Mouse (Mus musculus): Measurements from ENCODE around the gene Nol4l. TPM values are rescaled to one million over a fixed set of nuclear protein-coding genes. Genes with fewer than 3 reads are reported as not detected.

The Nol4l gene
- polyA plus RNA-seq, 1 experiment from 2014 or later, result 25.6 TPM

GRCm38 (mm10) chr2:153443434-153444240, 86.1 kb downstream of the Nol4l start:
- WGBS, result under 1% methylated on average over 55 of the region's 59 CpGs
- Histone ChIP-seq H3K9me3 (no peaks in the 10 kb centered on the region), H3K4me3 (replicated peaks) (peak overlapping the region; percentile 98), H3K4me1 (replicated peaks) (peaks cover 45% of the 10 kb centered on the region), H3K4me2 (replicated peaks) (peak overlapping the region; percentile 99), H3K27me3 (replicated peaks) (no peaks in the 10 kb centered on the region), H3K36me3 (no peaks in the 10 kb centered on the region), H3K27ac (peak overlapping the region; percentile 98), H3K9ac (peak overlapping the region; percentile 95)
- ATAC-seq, result peak; percentile 46

DNA sequence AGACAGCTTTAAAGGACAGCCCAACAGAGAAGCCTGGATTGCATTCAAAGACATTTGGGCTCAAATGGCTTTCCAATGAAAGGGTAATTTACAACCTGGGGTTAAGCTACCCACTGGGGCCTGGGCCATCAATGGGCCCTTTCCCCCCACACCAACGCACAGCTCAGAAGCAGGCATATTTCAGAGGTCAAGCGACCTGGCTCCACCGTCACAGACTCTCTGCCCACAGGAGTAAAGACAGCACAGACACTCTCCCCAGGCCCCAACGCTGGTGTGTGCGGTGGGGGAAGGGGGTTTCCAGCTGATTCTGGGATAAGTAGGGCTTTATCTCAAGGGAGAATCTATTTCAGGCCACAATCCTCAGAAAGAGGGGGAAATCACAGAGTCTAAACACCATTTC, 87.1 kb downstream of the Nol4l start:
- Histone ChIP-seq H3K27me3 (replicated peaks) (no peaks in the 10 kb centered on the region), H3K4me2 (replicated peaks) (peak overlapping the region; percentile 99), H3K36me3 (no peaks in the 10 kb centered on the region), H3K4me1 (replicated peaks) (peaks cover 54% of the 10 kb centered on the region), H3K9me3 (no peaks in the 10 kb centered on the region), H3K4me3 (replicated peaks) (peak overlapping the region; percentile 98), H3K27ac (peak overlapping the region; percentile 98), H3K9ac (peak overlapping the region; percentile 95)
- no peak for ATAC-seq
- 19% methylated on average over 5 of the region's 5 CpGs for WGBS

DNA sequence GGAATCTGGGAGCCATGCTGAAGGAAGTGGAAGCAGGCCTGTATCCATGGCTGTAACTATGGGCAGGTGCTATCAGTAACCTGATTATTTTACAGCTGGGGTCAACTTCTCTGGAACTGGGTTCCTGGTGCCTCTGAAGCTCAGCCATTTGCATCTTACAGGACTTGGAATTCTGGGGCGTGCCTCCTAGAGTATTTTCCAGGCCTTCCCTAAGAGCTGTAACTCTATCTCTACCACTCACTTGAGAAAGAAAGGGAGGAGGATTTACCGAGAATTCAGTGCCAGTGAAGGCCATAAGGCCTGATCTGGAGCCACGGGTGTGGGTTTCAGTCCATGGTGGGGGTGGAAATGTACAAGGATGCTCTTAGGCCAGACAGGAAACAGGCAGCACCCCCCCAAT, 88.5 kb downstream of the Nol4l start:
- Histone ChIP-seq H3K36me3 (no peaks in the 10 kb centered on the region), H3K4me3 (replicated peaks) (peak overlapping the region; percentile 98), H3K9me3 (no peaks in the 10 kb centered on the region), H3K27me3 (replicated peaks) (no peaks in the 10 kb centered on the region), H3K9ac (peak overlapping the region; percentile 95), H3K4me2 (replicated peaks) (peak overlapping the region; percentile 99), H3K4me1 (replicated peaks) (peaks cover 63% of the 10 kb centered on the region), H3K27ac (peak overlapping the region; percentile 98)
- ATAC-seq, result no peak
- 12% methylated on average over 3 of the region's 3 CpGs for WGBS

DNA sequence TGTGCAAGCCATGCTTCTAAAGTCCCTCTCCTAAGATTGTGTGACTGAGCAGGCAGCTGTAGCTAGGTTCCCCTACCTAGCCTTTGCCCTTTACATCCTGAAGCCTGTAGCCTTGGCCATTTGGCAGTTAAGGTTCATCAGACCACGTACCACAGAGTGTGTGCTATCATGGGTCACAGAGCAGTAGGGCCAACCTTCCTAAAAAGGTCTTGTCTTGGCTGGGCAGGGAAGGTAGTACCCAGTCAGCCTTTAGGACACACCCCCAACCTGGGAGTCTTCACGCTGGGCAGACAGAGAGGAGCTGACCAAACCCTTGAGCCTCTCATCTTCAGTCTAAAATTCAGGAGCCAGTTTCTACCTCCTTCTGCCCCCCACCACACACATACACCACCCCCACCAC, 89.0 kb downstream of the Nol4l start:
- H3K4me2 ChIP-seq (replicated peaks), result peak overlapping the region; percentile 99
- no peaks in the 10 kb centered on the region for H3K27me3 ChIP-seq (replicated peaks)
- peak overlapping the region; percentile 98 for H3K4me3 ChIP-seq (replicated peaks)
- H3K9me3 ChIP-seq, result no peaks in the 10 kb centered on the region
- H3K9ac ChIP-seq, result 0 out of 2 replicates have a peak overlapping the region, but pooled peaks have one; percentile 95
- H3K27ac ChIP-seq, result peak overlapping the region; percentile 98
- peaks cover 65% of the 10 kb centered on the region for H3K4me1 ChIP-seq (replicated peaks)
- 0 out of 2 replicates have a peak, but pooled peaks cover 3% of the 10 kb centered on the region for H3K36me3 ChIP-seq
- WGBS, result 32% methylated on average over 2 of the region's 2 CpGs
- ATAC-seq, result no peak

DNA sequence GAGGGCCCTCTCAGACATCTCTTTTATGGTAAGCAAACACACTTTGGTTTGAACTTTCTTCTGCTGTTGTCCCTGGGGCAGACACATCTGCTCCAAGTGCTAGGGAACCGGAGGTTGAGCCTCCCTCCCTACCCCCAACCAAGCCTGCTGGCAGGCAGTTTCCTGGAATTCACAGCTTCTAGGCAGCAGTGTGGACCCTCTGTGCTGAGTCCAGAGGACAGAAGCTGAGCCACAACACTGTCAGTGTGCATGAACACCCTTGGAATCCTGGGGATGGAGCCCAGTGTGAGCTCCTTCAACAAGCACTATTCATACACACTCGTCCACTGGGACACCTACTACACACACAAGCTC, 92.5 kb downstream of the Nol4l start:
- H3K4me2 ChIP-seq (replicated peaks), result peak overlapping the region; percentile 50
- 18% methylated on average over 2 of the region's 2 CpGs for WGBS
- H3K27me3 ChIP-seq (replicated peaks), result no peaks in the 10 kb centered on the region
- peak overlapping the region; percentile 86 for H3K27ac ChIP-seq
- 0 out of 2 replicates have a peak, but pooled peaks cover 3% of the 10 kb centered on the region for H3K36me3 ChIP-seq
- peak; percentile 36 for ATAC-seq
- H3K9ac ChIP-seq, result peak overlapping the region; percentile 31
- peaks cover 92% of the 10 kb centered on the region for H3K4me1 ChIP-seq (replicated peaks)
- H3K9me3 ChIP-seq, result no peaks in the 10 kb centered on the region
- 0 out of 2 replicates have a peak overlapping the region, but pooled peaks have one; percentile 0 for H3K4me3 ChIP-seq (replicated peaks)

DNA sequence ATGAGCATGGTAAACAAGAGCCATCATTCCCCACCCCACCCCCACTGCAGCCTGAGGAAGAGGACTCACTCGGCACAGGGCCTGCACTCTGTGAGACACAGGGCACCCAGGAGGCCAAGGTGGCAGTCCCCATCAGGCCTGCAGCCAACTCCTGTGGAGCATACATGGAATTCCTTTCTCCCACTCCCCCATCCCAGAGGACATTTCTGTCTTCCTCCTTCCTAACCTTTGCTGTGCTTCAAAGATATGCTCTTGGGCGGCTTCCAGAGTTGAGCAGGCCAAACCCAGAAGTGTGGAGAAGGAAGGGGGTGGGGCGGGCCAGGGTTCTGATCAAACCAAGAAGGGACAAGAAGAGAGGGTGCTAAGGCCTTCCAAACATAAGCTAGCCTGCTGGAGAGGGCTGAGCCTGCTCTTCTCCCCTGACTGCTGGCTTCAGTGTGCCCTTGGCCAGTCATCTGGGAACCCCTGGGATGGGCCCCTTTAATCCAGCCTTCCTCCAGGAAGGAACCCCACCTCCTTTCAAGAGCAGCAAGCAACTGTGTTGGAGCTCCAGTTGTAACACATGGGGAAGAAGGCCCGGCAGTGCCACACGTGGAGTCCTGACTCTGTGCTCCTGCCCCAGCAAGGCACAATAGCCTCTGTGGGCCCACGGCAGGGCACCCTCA, 93.0 kb downstream of the Nol4l start:
- H3K4me2 ChIP-seq (replicated peaks), result peak overlapping the region; percentile 50
- H3K36me3 ChIP-seq, result peaks cover 5% of the 10 kb centered on the region
- peak; percentile 42 for ATAC-seq
- 8% methylated on average over 6 of the region's 6 CpGs for WGBS
- peak overlapping the region; percentile 31 for H3K9ac ChIP-seq
- H3K27me3 ChIP-seq (replicated peaks), result no peaks in the 10 kb centered on the region
- peak overlapping the region; percentile 6; the same call in 1 of the 2 replicates for H3K4me3 ChIP-seq (replicated peaks)
- peaks cover 92% of the 10 kb centered on the region for H3K4me1 ChIP-seq (replicated peaks)
- peak overlapping the region; percentile 86 for H3K27ac ChIP-seq
- no peaks in the 10 kb centered on the region for H3K9me3 ChIP-seq

DNA sequence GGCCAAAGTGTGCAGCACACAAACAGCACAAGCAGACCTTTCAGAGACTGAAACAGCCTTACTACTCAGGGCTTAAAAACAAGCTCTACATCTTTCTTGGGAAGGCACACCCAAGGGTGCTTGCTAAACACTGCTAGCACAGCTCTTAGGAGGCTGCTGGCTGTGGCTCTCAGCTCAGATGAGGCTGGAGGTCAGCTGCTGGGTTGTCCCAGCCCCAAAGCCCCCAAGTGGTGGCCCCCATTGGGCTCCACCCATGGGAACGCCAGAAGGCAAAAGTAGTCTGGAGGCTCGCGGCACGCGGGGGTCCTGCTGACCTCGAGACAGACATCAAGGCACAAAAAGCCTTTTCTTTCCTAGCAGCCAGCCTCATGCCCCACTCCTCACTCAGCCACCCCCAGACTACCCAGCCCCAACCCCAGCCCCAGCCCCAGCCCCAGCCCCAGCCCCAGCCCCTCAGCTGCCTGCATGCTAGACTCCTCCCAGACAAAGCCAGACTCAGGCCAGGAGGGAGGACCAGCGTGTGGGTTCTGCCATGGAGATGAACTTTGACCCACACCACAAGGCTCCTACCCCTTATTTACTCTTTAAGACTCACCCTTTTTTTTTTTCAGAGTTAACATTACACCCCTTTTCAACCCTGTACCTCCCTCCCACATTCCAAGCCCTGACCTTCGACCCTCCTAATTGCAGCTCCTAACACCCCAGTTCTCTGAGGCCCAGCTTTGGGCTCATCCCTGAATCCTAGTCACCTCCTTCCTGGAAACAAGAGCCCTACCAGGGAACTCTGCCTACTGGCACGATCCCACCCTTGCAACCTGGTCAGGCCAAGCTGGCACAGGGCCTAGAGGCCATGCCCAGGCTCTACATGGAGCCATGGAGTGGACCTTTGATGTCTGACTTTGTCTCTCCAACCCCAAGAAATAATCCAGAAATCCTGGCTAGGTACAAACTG, 94.6 kb downstream of the Nol4l start:
- H3K27me3 ChIP-seq (replicated peaks), result no peaks in the 10 kb centered on the region
- H3K4me3 ChIP-seq (replicated peaks), result 0 out of 2 replicates have a peak overlapping the region, but pooled peaks have one; percentile 1
- peak overlapping the region; percentile 50 for H3K4me2 ChIP-seq (replicated peaks)
- H3K27ac ChIP-seq, result peak overlapping the region; percentile 86
- WGBS, result 20% methylated on average over 9 of the region's 9 CpGs
- H3K9ac ChIP-seq, result no peak overlapping the region
- peak; percentile 67 for ATAC-seq
- H3K36me3 ChIP-seq, result peaks cover 15% of the 10 kb centered on the region
- peaks cover 90% of the 10 kb centered on the region for H3K4me1 ChIP-seq (replicated peaks)
- H3K9me3 ChIP-seq, result no peaks in the 10 kb centered on the region

- Histone ChIP-seq H3K27me3 (replicated peaks) (no peaks in the 10 kb centered on the region), H3K4me3 (replicated peaks) (no peak overlapping the region), H3K36me3 (peaks cover 15% of the 10 kb centered on the region), H3K9me3 (no peaks in the 10 kb centered on the region), H3K9ac (no peak overlapping the region), H3K4me1 (replicated peaks) (peaks cover 88% of the 10 kb centered on the region), H3K27ac (peak overlapping the region; percentile 86; the same call in 1 of the 2 replicates), H3K4me2 (replicated peaks) (peak overlapping the region; percentile 22; the same call in 1 of the 2 replicates)
- ATAC-seq, result no peak
- WGBS, result 20% methylated on average over 3 of the region's 3 CpGs
These were observed 95.9 kb downstream of the Nol4l start for GRCm38 (mm10) chr2:153433859-153434258.

GRCm38 (mm10) chr2:153432492-153432891, 97.3 kb downstream of the Nol4l start:
- no peaks in the 10 kb centered on the region for H3K9me3 ChIP-seq
- H3K27me3 ChIP-seq (replicated peaks), result no peaks in the 10 kb centered on the region
- peaks cover 15% of the 10 kb centered on the region for H3K36me3 ChIP-seq
- H3K27ac ChIP-seq, result peak overlapping the region; percentile 57
- H3K4me3 ChIP-seq (replicated peaks), result no peak overlapping the region
- WGBS, result 33% methylated on average over 7 of the region's 7 CpGs
- peaks cover 84% of the 10 kb centered on the region for H3K4me1 ChIP-seq (replicated peaks)
- no peak for ATAC-seq
- H3K9ac ChIP-seq, result 0 out of 2 replicates have a peak overlapping the region, but pooled peaks have one; percentile 12
- H3K4me2 ChIP-seq (replicated peaks), result no peak overlapping the region

GRCm38 (mm10) chr2:153430571-153430970, 99.2 kb downstream of the Nol4l start:
- H3K9ac ChIP-seq, result no peak overlapping the region
- peaks cover 11% of the 10 kb centered on the region for H3K36me3 ChIP-seq
- H3K27ac ChIP-seq, result no peak overlapping the region
- H3K4me1 ChIP-seq (replicated peaks), result peaks cover 81% of the 10 kb centered on the region
- H3K4me3 ChIP-seq (replicated peaks), result no peak overlapping the region
- no peaks in the 10 kb centered on the region for H3K27me3 ChIP-seq (replicated peaks)
- H3K4me2 ChIP-seq (replicated peaks), result no peak overlapping the region
- H3K9me3 ChIP-seq, result no peaks in the 10 kb centered on the region
- WGBS, result 81% methylated on average over 1 of the region's 1 CpGs
- ATAC-seq, result no peak

GRCm38 (mm10) chr2:153428485-153428884, 101.3 kb downstream of the Nol4l start:
- ATAC-seq, result no peak
- peak overlapping the region; percentile 59 for H3K27ac ChIP-seq
- H3K9ac ChIP-seq, result no peak overlapping the region
- peaks cover 80% of the 10 kb centered on the region for H3K4me1 ChIP-seq (replicated peaks)
- no peak overlapping the region for H3K4me2 ChIP-seq (replicated peaks)
- 52% methylated on average over 2 of the region's 2 CpGs for WGBS
- no peak overlapping the region for H3K4me3 ChIP-seq (replicated peaks)
- H3K36me3 ChIP-seq, result peaks cover 11% of the 10 kb centered on the region
- H3K9me3 ChIP-seq, result no peaks in the 10 kb centered on the region
- H3K27me3 ChIP-seq (replicated peaks), result no peaks in the 10 kb centered on the region

Data from intestine, embryonic 15.5 days (tissue).